Mouse (Mus musculus): Measurements from ENCODE around the gene Olfr575. TPM values are rescaled to one million over a fixed set of nuclear protein-coding genes. Genes with fewer than 3 reads are reported as not detected.

The Olfr575 gene
- polyA plus RNA-seq, 1 experiment from 2014 or later: not detected

Other genes with a start within 250 kb of the Olfr575 start
- not detected in 2 replicates for gene Olfr33, start 239.7 kb downstream of the Olfr575 start, polyA plus RNA-seq (2014; fragmentation: Nextera tagmentation; extraction: Ambion mirVana)
- not detected in 2 replicates for gene Olfr559, start 231.3 kb downstream of the Olfr575 start, polyA plus RNA-seq (2014; fragmentation: Nextera tagmentation; extraction: Ambion mirVana)
- gene Olfr560, start 199.4 kb downstream of the Olfr575 start, polyA plus RNA-seq (2014; fragmentation: Nextera tagmentation; extraction: Ambion mirVana): not detected in 2 replicates
- gene Olfr78, start 199.3 kb downstream of the Olfr575 start, polyA plus RNA-seq (2014; fragmentation: Nextera tagmentation; extraction: Ambion mirVana): 1.0 and 1.5 TPM in 2 replicates
- gene Olfr561, start 187.6 kb downstream of the Olfr575 start, polyA plus RNA-seq (2014; fragmentation: Nextera tagmentation; extraction: Ambion mirVana): 0.11 TPM in 1 of 2 replicates, not detected in the other
- gene Olfr564, start 155.3 kb downstream of the Olfr575 start, polyA plus RNA-seq (2014; fragmentation: Nextera tagmentation; extraction: Ambion mirVana): not detected in 2 replicates
- gene Olfr566, start 100.0 kb downstream of the Olfr575 start, polyA plus RNA-seq (2014; fragmentation: Nextera tagmentation; extraction: Ambion mirVana): 0.14 TPM in 1 of 2 replicates, not detected in the other
- not detected in 2 replicates for gene Olfr568, start 81.7 kb downstream of the Olfr575 start, polyA plus RNA-seq (2014; fragmentation: Nextera tagmentation; extraction: Ambion mirVana)
- not detected in 2 replicates for gene Olfr569, start 67.9 kb downstream of the Olfr575 start, polyA plus RNA-seq (2014; fragmentation: Nextera tagmentation; extraction: Ambion mirVana)
- gene Olfr570, start 64.2 kb downstream of the Olfr575 start, polyA plus RNA-seq (2014; fragmentation: Nextera tagmentation; extraction: Ambion mirVana): not detected in 2 replicates
- gene Olfr571, start 41.2 kb downstream of the Olfr575 start, polyA plus RNA-seq (2014; fragmentation: Nextera tagmentation; extraction: Ambion mirVana): 0.06 and 0.08 TPM in 2 replicates
- gene Olfr572, start 34.4 kb downstream of the Olfr575 start, polyA plus RNA-seq (2014; fragmentation: Nextera tagmentation; extraction: Ambion mirVana): not detected in 2 replicates
- not detected in 2 replicates for gene Olfr573-ps1, start 16.2 kb downstream of the Olfr575 start, polyA plus RNA-seq (2014; fragmentation: Nextera tagmentation; extraction: Ambion mirVana)
- not detected in 2 replicates for gene Olfr574, start 10.3 kb downstream of the Olfr575 start, polyA plus RNA-seq (2014; fragmentation: Nextera tagmentation; extraction: Ambion mirVana)
- not detected in 2 replicates for gene Olfr576, start 3.9 kb upstream of the Olfr575 start, polyA plus RNA-seq (2014; fragmentation: Nextera tagmentation; extraction: Ambion mirVana)
- gene Olfr577, start 17.2 kb upstream of the Olfr575 start, polyA plus RNA-seq (2014; fragmentation: Nextera tagmentation; extraction: Ambion mirVana): not detected in 2 replicates
- gene Olfr578, start 30.5 kb upstream of the Olfr575 start, polyA plus RNA-seq (2014; fragmentation: Nextera tagmentation; extraction: Ambion mirVana): 0.08 and 0.31 TPM in 2 replicates
- gene Olfr582, start 79.2 kb upstream of the Olfr575 start, polyA plus RNA-seq (2014; fragmentation: Nextera tagmentation; extraction: Ambion mirVana): not detected in 2 replicates
- not detected in 2 replicates for gene Olfr583, start 92.5 kb upstream of the Olfr575 start, polyA plus RNA-seq (2014; fragmentation: Nextera tagmentation; extraction: Ambion mirVana)
- gene Olfr584, start 123.1 kb upstream of the Olfr575 start, polyA plus RNA-seq (2014; fragmentation: Nextera tagmentation; extraction: Ambion mirVana): 0.24 TPM in 1 of 2 replicates, not detected in the other
- gene Olfr585, start 138.9 kb upstream of the Olfr575 start, polyA plus RNA-seq (2014; fragmentation: Nextera tagmentation; extraction: Ambion mirVana): not detected in 2 replicates
- gene Olfr586, start 166.9 kb upstream of the Olfr575 start, polyA plus RNA-seq (2014; fragmentation: Nextera tagmentation; extraction: Ambion mirVana): not detected in 2 replicates
- gene Olfr588-ps1, start 182.1 kb upstream of the Olfr575 start, polyA plus RNA-seq (2014; fragmentation: Nextera tagmentation; extraction: Ambion mirVana): not detected in 2 replicates
- not detected in 2 replicates for gene Olfr589, start 197.6 kb upstream of the Olfr575 start, polyA plus RNA-seq (2014; fragmentation: Nextera tagmentation; extraction: Ambion mirVana)
- 0.33 TPM in 1 of 2 replicates, not detected in the other for gene Olfr591, start 219.6 kb upstream of the Olfr575 start, polyA plus RNA-seq (2014; fragmentation: Nextera tagmentation; extraction: Ambion mirVana)
- gene Olfr592, start 226.0 kb upstream of the Olfr575 start, polyA plus RNA-seq (2014; fragmentation: Nextera tagmentation; extraction: Ambion mirVana): not detected in 2 replicates